Mouse (Mus musculus): ENCODE measurements around the gene Itgb4. TPM values are rescaled to one million over a fixed set of nuclear protein-coding genes. Genes with fewer than 3 reads are reported as not detected.
A peak's percentile ranks its signal among the peaks of the same experiment; 100 is the strongest.

Gene Itgb4
- polyA plus RNA-seq, 1 experiment = 1.2 TPM

GRCm38 (mm10) chr11:115945247-115945646 is 29.3 kb upstream of the Itgb4 start:
- Histone ChIP-seq H3ac (ENCODE audit: control insufficient read depth, insufficient read length) (no peak overlapping the region), H3K4me3 (no peak overlapping the region), H3K36me3 (ENCODE audit: control insufficient read depth, insufficient read depth) (peaks cover 4% of the 10 kb centered on the region), H3K4me2 (ENCODE audit: low read depth) (no peak overlapping the region), H3K27me3 (ENCODE audit: control insufficient read depth, insufficient read depth, insufficient read length) (no peaks in the 10 kb centered on the region), H3K79me2 (ENCODE audit: control insufficient read depth, insufficient read depth) (peaks cover 3% of the 10 kb centered on the region)
- TF ChIP-seq MAX (IDR thresholded peaks at IDR 0.05; ENCODE audit: low read depth) = no peak
- peak; percentile 30 for TF ChIP-seq TCF3 (IDR thresholded peaks at IDR 0.05; ENCODE audit: insufficient read length, low read depth)
- no peak for TF ChIP-seq POLR2AphosphoS2 (IDR thresholded peaks at IDR 0.05; ENCODE audit: insufficient read length, low read depth)
- no peak for TF ChIP-seq CEBPB (IDR thresholded peaks at IDR 0.05; ENCODE audit: insufficient read depth, poor library complexity, severe bottlenecking)
- TF ChIP-seq USF1 (IDR thresholded peaks at IDR 0.05; ENCODE audit: low read depth) = no peak
- TF ChIP-seq SRF (IDR thresholded peaks at IDR 0.05; ENCODE audit: control insufficient read depth, insufficient read length, low read depth) = no peak
- TF ChIP-seq TCF12 (IDR thresholded peaks at IDR 0.05; ENCODE audit: insufficient read depth, poor library complexity, severe bottlenecking) = peak; percentile 75
- no peak for TF ChIP-seq REST (IDR thresholded peaks at IDR 0.05; ENCODE audit: insufficient read depth, insufficient read length)
- TF ChIP-seq MYOD1 (IDR thresholded peaks at IDR 0.05; ENCODE audit: control insufficient read depth in 1 of 3, insufficient read length in 2 of 3, low read depth in 2 of 3) = peak in 2 of 3 experiments; percentile 74 to 89
- TF ChIP-seq MYOG (IDR thresholded peaks at IDR 0.05; ENCODE audit: control insufficient read depth in 1 of 3, insufficient read depth in 1 of 3, insufficient read length in 2 of 3, low read depth in 2 of 3) = peak; percentile 56 to 98 (median 74)

- H3K36me3 ChIP-seq (ENCODE audit: control insufficient read depth, insufficient read depth) = peaks cover 4% of the 10 kb centered on the region
- H3K27me3 ChIP-seq (ENCODE audit: control insufficient read depth, insufficient read depth, insufficient read length) = no peaks in the 10 kb centered on the region
- peaks cover 3% of the 10 kb centered on the region for H3K79me2 ChIP-seq (ENCODE audit: control insufficient read depth, insufficient read depth)
- H3ac ChIP-seq (ENCODE audit: control insufficient read depth, insufficient read length) = no peak overlapping the region
- no peak overlapping the region for H3K4me3 ChIP-seq
- TF ChIP-seq MYOG (IDR thresholded peaks at IDR 0.05; ENCODE audit: control insufficient read depth in 1 of 3, insufficient read depth in 1 of 3, insufficient read length in 2 of 3, low read depth in 2 of 3) = no peak
- TF ChIP-seq REST (IDR thresholded peaks at IDR 0.05; ENCODE audit: insufficient read depth, insufficient read length) = no peak
- no peak for TF ChIP-seq POLR2AphosphoS2 (IDR thresholded peaks at IDR 0.05; ENCODE audit: insufficient read length, low read depth)
- no peak for TF ChIP-seq TCF3 (IDR thresholded peaks at IDR 0.05; ENCODE audit: insufficient read length, low read depth)
- no peak for TF ChIP-seq TCF12 (IDR thresholded peaks at IDR 0.05; ENCODE audit: insufficient read depth, poor library complexity, severe bottlenecking)
- no peak for TF ChIP-seq POLR2A (IDR thresholded peaks at IDR 0.05; ENCODE audit: insufficient read length, low read depth)
- no peak for TF ChIP-seq MAX (IDR thresholded peaks at IDR 0.05; ENCODE audit: low read depth)
- TF ChIP-seq E2F4 (IDR thresholded peaks at IDR 0.05; ENCODE audit: insufficient read depth) = no peak
- no peak for TF ChIP-seq USF1 (IDR thresholded peaks at IDR 0.05; ENCODE audit: low read depth)
- TF ChIP-seq CEBPB (IDR thresholded peaks at IDR 0.05; ENCODE audit: insufficient read depth, poor library complexity, severe bottlenecking) = no peak
- TF ChIP-seq SRF (IDR thresholded peaks at IDR 0.05; ENCODE audit: control insufficient read depth, insufficient read length, low read depth) = no peak
- TF ChIP-seq MYOD1 (IDR thresholded peaks at IDR 0.05; ENCODE audit: control insufficient read depth in 1 of 3, insufficient read length in 2 of 3, low read depth in 2 of 3) = no peak
- no peak overlapping the region for H3K4me2 ChIP-seq (ENCODE audit: low read depth)
These were observed 28.2 kb upstream of the Itgb4 start for GRCm38 (mm10) chr11:115946221-115946828.

- TF ChIP-seq POLR2A (IDR thresholded peaks at IDR 0.05; ENCODE audit: insufficient read length, low read depth) = no peak
- no peak for TF ChIP-seq REST (IDR thresholded peaks at IDR 0.05; ENCODE audit: insufficient read depth, insufficient read length)
- TF ChIP-seq USF1 (IDR thresholded peaks at IDR 0.05; ENCODE audit: low read depth) = no peak
- TF ChIP-seq TCF3 (IDR thresholded peaks at IDR 0.05; ENCODE audit: insufficient read length, low read depth) = no peak
- Histone ChIP-seq H3ac (ENCODE audit: control insufficient read depth, insufficient read length) (no peak overlapping the region), H3K27me3 (ENCODE audit: control insufficient read depth, insufficient read depth, insufficient read length) (no peaks in the 10 kb centered on the region), H3K79me2 (ENCODE audit: control insufficient read depth, insufficient read depth) (peaks cover 3% of the 10 kb centered on the region), H3K4me3 (no peak overlapping the region), H3K36me3 (ENCODE audit: control insufficient read depth, insufficient read depth) (peaks cover 4% of the 10 kb centered on the region), H3K4me2 (ENCODE audit: low read depth) (no peak overlapping the region)
These were observed 26.2 kb upstream of the Itgb4 start for GRCm38 (mm10) chr11:115948316-115948715.

- peaks cover 3% of the 10 kb centered on the region for H3K79me2 ChIP-seq (ENCODE audit: control insufficient read depth, insufficient read depth)
- H3K4me2 ChIP-seq (ENCODE audit: low read depth) = no peak overlapping the region
- no peak for TF ChIP-seq TCF3 (IDR thresholded peaks at IDR 0.05; ENCODE audit: insufficient read length, low read depth)
- no peak for TF ChIP-seq USF1 (IDR thresholded peaks at IDR 0.05; ENCODE audit: low read depth)
- no peak overlapping the region for H3K4me3 ChIP-seq
- no peaks in the 10 kb centered on the region for H3K27me3 ChIP-seq (ENCODE audit: control insufficient read depth, insufficient read depth, insufficient read length)
- H3K36me3 ChIP-seq (ENCODE audit: control insufficient read depth, insufficient read depth) = peaks cover 4% of the 10 kb centered on the region
- no peak overlapping the region for H3ac ChIP-seq (ENCODE audit: control insufficient read depth, insufficient read length)
These were observed 23.8 kb upstream of the Itgb4 start for GRCm38 (mm10) chr11:115950719-115951118.

- Histone ChIP-seq H3K4me3 (no peak overlapping the region), H3K79me2 (ENCODE audit: control insufficient read depth, insufficient read depth) (no peaks in the 10 kb centered on the region), H3K36me3 (ENCODE audit: control insufficient read depth, insufficient read depth) (peaks cover 4% of the 10 kb centered on the region), H3ac (ENCODE audit: control insufficient read depth, insufficient read length) (no peak overlapping the region), H3K27me3 (ENCODE audit: control insufficient read depth, insufficient read depth, insufficient read length) (no peaks in the 10 kb centered on the region), H3K4me2 (ENCODE audit: low read depth) (peak overlapping the region; percentile 66)
- no peak for TF ChIP-seq USF1 (IDR thresholded peaks at IDR 0.05; ENCODE audit: low read depth)
- no peak for TF ChIP-seq E2F4 (IDR thresholded peaks at IDR 0.05; ENCODE audit: insufficient read depth)
- TF ChIP-seq MYOD1 (IDR thresholded peaks at IDR 0.05; ENCODE audit: control insufficient read depth in 1 of 3, insufficient read length in 2 of 3, low read depth in 2 of 3) = peak; percentile 36 to 93 (median 91)
- peak; percentile 56 for TF ChIP-seq TCF12 (IDR thresholded peaks at IDR 0.05; ENCODE audit: insufficient read depth, poor library complexity, severe bottlenecking)
- TF ChIP-seq MYOG (IDR thresholded peaks at IDR 0.05; ENCODE audit: control insufficient read depth in 1 of 3, insufficient read depth in 1 of 3, insufficient read length in 2 of 3, low read depth in 2 of 3) = peak; percentile 28 to 97 (median 89)
- TF ChIP-seq REST (IDR thresholded peaks at IDR 0.05; ENCODE audit: insufficient read depth, insufficient read length) = no peak
- TF ChIP-seq TCF3 (IDR thresholded peaks at IDR 0.05; ENCODE audit: insufficient read length, low read depth) = peak; percentile 63
- TF ChIP-seq MAX (IDR thresholded peaks at IDR 0.05; ENCODE audit: low read depth) = no peak
- TF ChIP-seq CEBPB (IDR thresholded peaks at IDR 0.05; ENCODE audit: insufficient read depth, poor library complexity, severe bottlenecking) = no peak
These were observed 19.8 kb upstream of the Itgb4 start for GRCm38 (mm10) chr11:115954712-115955111.

Data from myocyte (in vitro differentiated cells).